Mouse (Mus musculus) myocyte (in vitro differentiated cells): ENCODE measurements around the gene AI597479. TPM values are rescaled to one million over a fixed set of nuclear protein-coding genes. Genes with fewer than 3 reads are reported as not detected.

Source experiments
- H3K27me3 ChIP-seq: one replicate; pipeline ENCODE4 v1.6.1; 2011; ENCODE audit not compliant: control insufficient read depth, insufficient read depth, insufficient read length
- H3K36me3 ChIP-seq: one replicate; pipeline ENCODE4 v1.6.1; 2011; ENCODE audit not compliant: control insufficient read depth, insufficient read depth
- H3K4me2 ChIP-seq: one replicate; pipeline ENCODE4 v1.6.1; 2011; ENCODE audit warnings: low read depth, control low read depth
- H3K4me3 ChIP-seq: one replicate; pipeline ENCODE4 v1.5.1; 2011; ENCODE audit warnings: mild to moderate bottlenecking, control low read depth, moderate library complexity
- H3K79me2 ChIP-seq: one replicate; pipeline ENCODE4 v1.6.1; 2011; ENCODE audit not compliant: control insufficient read depth, insufficient read depth
- H3ac ChIP-seq: one replicate; pipeline ENCODE4 v1.6.1; 2011; ENCODE audit not compliant: control insufficient read depth, insufficient read length
- CEBPB ChIP-seq: IDR thresholded peaks from 2 replicates; pipeline ENCODE4 v1.6.1; 2011; ENCODE audit warnings: mild to moderate bottlenecking, moderate library complexity; ENCODE audit not compliant: poor library complexity, insufficient read depth, severe bottlenecking
- E2F4 ChIP-seq: IDR thresholded peaks from one replicate; pipeline ENCODE4 v1.6.1; 2011; ENCODE audit warnings: mild to moderate bottlenecking, control low read depth, moderate library complexity; ENCODE audit not compliant: insufficient read depth
- MAX ChIP-seq: IDR thresholded peaks from one replicate; pipeline ENCODE4 v1.6.1; 2011; ENCODE audit warnings: low read depth, mild to moderate bottlenecking, control low read depth
- MYOD1 ChIP-seq, 3 experiments: IDR thresholded peaks; one replicate each; pipeline ENCODE4 v1.6.1; 2011; ENCODE audit warnings: control low read depth in 2 of 3, low read depth in 2 of 3, mild to moderate bottlenecking in 2 of 3, moderate library complexity in 1 of 3; ENCODE audit not compliant: insufficient read length in 2 of 3, control insufficient read depth in 1 of 3
- MYOG ChIP-seq, 3 experiments: IDR thresholded peaks; one replicate each; pipeline ENCODE4 v1.6.1; 2011; ENCODE audit warnings: control low read depth in 2 of 3, low read depth in 2 of 3, mild to moderate bottlenecking in 2 of 3; ENCODE audit not compliant: insufficient read length in 2 of 3, control insufficient read depth in 1 of 3, insufficient read depth in 1 of 3
- POLR2A ChIP-seq: IDR thresholded peaks from one replicate; pipeline ENCODE4 v1.6.1; 2011; ENCODE audit warnings: low read depth, mild to moderate bottlenecking, control low read depth, moderate library complexity; ENCODE audit not compliant: insufficient read length
- POLR2AphosphoS2 ChIP-seq: IDR thresholded peaks from one replicate; pipeline ENCODE4 v1.6.1; 2011; ENCODE audit warnings: low read depth, control low read depth; ENCODE audit not compliant: insufficient read length
- REST ChIP-seq: IDR thresholded peaks from one replicate; pipeline ENCODE4 v1.6.1; 2011; ENCODE audit warnings: mild to moderate bottlenecking, control low read depth, moderate library complexity; ENCODE audit not compliant: insufficient read depth, insufficient read length
- SRF ChIP-seq: IDR thresholded peaks from one replicate; pipeline ENCODE4 v1.6.1; 2011; ENCODE audit warnings: low read depth; ENCODE audit not compliant: control insufficient read depth, insufficient read length
- TCF12 ChIP-seq: IDR thresholded peaks from one replicate; pipeline ENCODE4 v1.6.1; 2011; ENCODE audit warnings: mild to moderate bottlenecking, control low read depth; ENCODE audit not compliant: poor library complexity, insufficient read depth, severe bottlenecking
- TCF3 ChIP-seq: IDR thresholded peaks from one replicate; pipeline ENCODE4 v1.6.1; 2011; ENCODE audit warnings: low read depth, control low read depth; ENCODE audit not compliant: insufficient read length
- USF1 ChIP-seq: IDR thresholded peaks from one replicate; pipeline ENCODE4 v1.6.1; 2011; ENCODE audit warnings: low read depth, mild to moderate bottlenecking, control low read depth, moderate library complexity
- polyA plus RNA-seq: library from polyadenylated mRNA; unstranded; fragments of >200 nt; fragmentation: generic; extraction: Trizol; gene quantifications from one replicate; pipeline ENCODE4 v1.2.1, GENCODE M21; 2012; ENCODE audit warnings: missing spikeins

AI597479 gene
- polyA plus RNA-seq, 1 experiment: 12.0 TPM

- H3K36me3 ChIP-seq: peaks cover 26% of the 10 kb centered on the region
- H3K4me3 ChIP-seq: no peak overlapping the region
- no peak overlapping the region for H3K4me2 ChIP-seq
- TF ChIP-seq POLR2A: no peak
- no peak for TF ChIP-seq MYOG (IDR thresholded peaks at IDR 0.05; ENCODE audit: control insufficient read depth in 1 of 3, insufficient read depth in 1 of 3, insufficient read length in 2 of 3, low read depth in 2 of 3)
- no peak for TF ChIP-seq E2F4
- no peak for TF ChIP-seq TCF12
- no peak for TF ChIP-seq REST
- TF ChIP-seq MYOD1 (IDR thresholded peaks at IDR 0.05; ENCODE audit: control insufficient read depth in 1 of 3, insufficient read length in 2 of 3, low read depth in 2 of 3): no peak
- no peaks in the 10 kb centered on the region for H3K27me3 ChIP-seq
- no peak overlapping the region for H3ac ChIP-seq
- H3K79me2 ChIP-seq: no peaks in the 10 kb centered on the region
These were observed 27.8 kb upstream of the AI597479 start for GRCm38 (mm10) chr1:43070726-43071125.

- Histone ChIP-seq H3K27me3 (no peaks in the 10 kb centered on the region), H3K36me3 (peaks cover 25% of the 10 kb centered on the region), H3K4me3 (no peak overlapping the region), H3ac (no peak overlapping the region), H3K79me2 (no peaks in the 10 kb centered on the region), H3K4me2 (no peak overlapping the region)
- TF ChIP-seq USF1 (no peak), POLR2A (no peak), MYOD1 (IDR thresholded peaks at IDR 0.05; ENCODE audit: control insufficient read depth in 1 of 3, insufficient read length in 2 of 3, low read depth in 2 of 3) (no peak), POLR2AphosphoS2 (no peak), CEBPB (no peak), MAX (no peak), MYOG (IDR thresholded peaks at IDR 0.05; ENCODE audit: control insufficient read depth in 1 of 3, insufficient read depth in 1 of 3, insufficient read length in 2 of 3, low read depth in 2 of 3) (no peak), TCF12 (no peak), REST (no peak), TCF3 (no peak)
These were observed 26.5 kb upstream of the AI597479 start for GRCm38 (mm10) chr1:43072028-43072427.

- H3K27me3 ChIP-seq: no peaks in the 10 kb centered on the region
- no peak overlapping the region for H3ac ChIP-seq
- H3K36me3 ChIP-seq: peaks cover 19% of the 10 kb centered on the region
- no peaks in the 10 kb centered on the region for H3K79me2 ChIP-seq
- no peak for TF ChIP-seq SRF
- no peak for TF ChIP-seq TCF3
- no peak for TF ChIP-seq E2F4
- no peak for TF ChIP-seq POLR2AphosphoS2
- TF ChIP-seq USF1: no peak
- no peak for TF ChIP-seq MYOG (IDR thresholded peaks at IDR 0.05; ENCODE audit: control insufficient read depth in 1 of 3, insufficient read depth in 1 of 3, insufficient read length in 2 of 3, low read depth in 2 of 3)
- TF ChIP-seq POLR2A: no peak
- TF ChIP-seq MAX: no peak
- TF ChIP-seq CEBPB: no peak
- no peak for TF ChIP-seq MYOD1 (IDR thresholded peaks at IDR 0.05; ENCODE audit: control insufficient read depth in 1 of 3, insufficient read length in 2 of 3, low read depth in 2 of 3)
- TF ChIP-seq REST: no peak
- TF ChIP-seq TCF12: no peak
- H3K4me2 ChIP-seq: no peak overlapping the region
- no peak overlapping the region for H3K4me3 ChIP-seq
These were observed 25.9 kb upstream of the AI597479 start for GRCm38 (mm10) chr1:43072561-43072960.

GRCm38 (mm10) chr1:43074791-43075190, 23.7 kb upstream of the AI597479 start:
- TF ChIP-seq MYOG (IDR thresholded peaks at IDR 0.05; ENCODE audit: control insufficient read depth in 1 of 3, insufficient read depth in 1 of 3, insufficient read length in 2 of 3, low read depth in 2 of 3) (no peak), TCF3 (no peak), MAX (no peak), E2F4 (no peak)
- Histone ChIP-seq H3K4me2 (no peak overlapping the region), H3K79me2 (no peaks in the 10 kb centered on the region), H3K27me3 (no peaks in the 10 kb centered on the region), H3ac (no peak overlapping the region), H3K4me3 (no peak overlapping the region), H3K36me3 (peaks cover 12% of the 10 kb centered on the region)

GRCm38 (mm10) chr1:43078124-43078523, 20.4 kb upstream of the AI597479 start:
- TF ChIP-seq MYOD1 (IDR thresholded peaks at IDR 0.05; ENCODE audit: control insufficient read depth in 1 of 3, insufficient read length in 2 of 3, low read depth in 2 of 3) (no peak), MYOG (IDR thresholded peaks at IDR 0.05; ENCODE audit: control insufficient read depth in 1 of 3, insufficient read depth in 1 of 3, insufficient read length in 2 of 3, low read depth in 2 of 3) (no peak)
- peaks cover 7% of the 10 kb centered on the region for H3K79me2 ChIP-seq
- H3ac ChIP-seq: no peak overlapping the region
- no peaks in the 10 kb centered on the region for H3K27me3 ChIP-seq
- H3K4me3 ChIP-seq: no peak overlapping the region
- H3K36me3 ChIP-seq: peaks cover 5% of the 10 kb centered on the region
- no peak overlapping the region for H3K4me2 ChIP-seq
